ENCODE assay signal across 10 mouse cellular contexts in genomic region chrX:139751855-139752254, GRCm38 (mm10). TPM values are rescaled to one million over a fixed set of nuclear protein-coding genes. Genes with fewer than 3 reads are reported as not detected.
A peak's percentile ranks its signal among the peaks of the same experiment; 100 is the strongest.
DNase-seq lines count a peak whose midpoint lies in the region; ATAC-seq and TF ChIP-seq lines count a peak whose summit lies in the region.
"Had no signal": no experiment of that assay in that cellular context is flagged by ENCODE, and none has a peak within 500 bp of the region (broad histone marks: within the 10 kb centered on the region; RNA-seq: fewer than 3 reads in every experiment).

No protein-coding gene starts in this region.

- peak; percentile 75 for TF ChIP-seq CTCF in midbrain, postnatal 0 days (IDR thresholded peaks at IDR 0.05)
- peak; percentile 63 for TF ChIP-seq CTCF in bone marrow, adult 2 months (IDR thresholded peaks at IDR 0.05; ENCODE audit: control insufficient read depth, insufficient read depth, low read length)
- TF ChIP-seq CTCF in embryonic fibroblast, embryonic 13.5 days (IDR thresholded peaks at IDR 0.05; ENCODE audit: borderline replicate concordance, insufficient read depth, low read length) = peak; percentile 47; the same call in 1 of the 2 replicates

- no peak overlapping the region for H3K4me2 ChIP-seq in forebrain, embryonic 12.5 days
- H3K4me2 ChIP-seq in midbrain, postnatal 0 days (ENCODE audit: low read depth, low read length, poor library complexity, severe bottlenecking) = no peak overlapping the region
- H3K4me2 ChIP-seq in midbrain, embryonic 16.5 days (ENCODE audit: low read length) = no peak overlapping the region
- no peak overlapping the region for H3K4me2 ChIP-seq in limb, embryonic 14.5 days (replicated peaks; ENCODE audit: low read depth, low read length, severe bottlenecking)
- H3K4me2 ChIP-seq: hindbrain, embryonic 15.5 days had no signal

- peak; percentile 15 for DNase-seq in forebrain, embryonic 10.5 days (ENCODE audit: extremely low spot score, low spot score)
- DNase-seq in midbrain, postnatal 0 days (ENCODE audit: low spot score) = peak; percentile 61
- peak; percentile 61 for DNase-seq in limb, embryonic 14.5 days (ENCODE audit: low spot score)
- DNase-seq in spleen, postnatal 36 days (ENCODE audit: low spot score in 2 of 2) = peak; percentile 3 to 14

- no peak for TF ChIP-seq POLR2A in bone marrow, adult 2 months (IDR thresholded peaks at IDR 0.05; ENCODE audit: borderline replicate concordance, control insufficient read depth, low read depth, low read length)
- no peak for TF ChIP-seq POLR2A in embryonic fibroblast, embryonic 13.5 days (IDR thresholded peaks at IDR 0.05; ENCODE audit: low read depth, low read length)
- TF ChIP-seq POLR2A in limb, embryonic 14.5 days (IDR thresholded peaks at IDR 0.05; ENCODE audit: borderline replicate concordance, extremely low read depth, insufficient read depth, insufficient read length) = no peak

- 0% methylated on average over 1 of the region's 1 CpGs for WGBS in forebrain, embryonic 10.5 days
- WGBS in forebrain, embryonic 12.5 days = 3% methylated on average over 1 of the region's 1 CpGs
- 0% methylated on average over 1 of the region's 1 CpGs for WGBS in midbrain, postnatal 0 days
- WGBS in midbrain, embryonic 16.5 days = 0% methylated on average over 1 of the region's 1 CpGs
- 4% methylated on average over 1 of the region's 1 CpGs for WGBS in bone marrow, adult 2 months
- WGBS in limb, embryonic 14.5 days = 0% methylated on average over 1 of the region's 1 CpGs

- H3K36me3 ChIP-seq in forebrain, embryonic 10.5 days (replicated peaks) = no peaks in the 10 kb centered on the region
- no peaks in the 10 kb centered on the region for H3K36me3 ChIP-seq in forebrain, embryonic 12.5 days (replicated peaks)
- no peaks in the 10 kb centered on the region for H3K36me3 ChIP-seq in midbrain, postnatal 0 days (ENCODE audit: insufficient read depth, low read length)
- no peaks in the 10 kb centered on the region for H3K36me3 ChIP-seq in midbrain, embryonic 16.5 days (ENCODE audit: control insufficient read depth, insufficient read depth, low read length)
- H3K36me3 ChIP-seq in limb, embryonic 14.5 days (ENCODE audit: control insufficient read depth, insufficient read depth, low read length) = no peaks in the 10 kb centered on the region
- H3K36me3 ChIP-seq: hindbrain, embryonic 15.5 days had no signal

- H3K9ac ChIP-seq in forebrain, embryonic 12.5 days = no peak overlapping the region
- H3K9ac ChIP-seq in midbrain, postnatal 0 days (replicated peaks; ENCODE audit: low read length, poor library complexity, severe bottlenecking) = no peak overlapping the region
- no peak overlapping the region for H3K9ac ChIP-seq in midbrain, embryonic 16.5 days (ENCODE audit: low read depth, low read length)
- no peak overlapping the region for H3K9ac ChIP-seq in limb, embryonic 14.5 days (ENCODE audit: low read depth, low read length, severe bottlenecking)
- H3K9ac ChIP-seq: hindbrain, embryonic 15.5 days had no signal

- H3K4me3 ChIP-seq in forebrain, embryonic 10.5 days = no peak overlapping the region
- no peak overlapping the region for H3K4me3 ChIP-seq in forebrain, embryonic 12.5 days (replicated peaks)
- H3K4me3 ChIP-seq in midbrain, postnatal 0 days (ENCODE audit: low read depth, low read length) = no peak overlapping the region
- H3K4me3 ChIP-seq in midbrain, embryonic 16.5 days (ENCODE audit: low read depth, low read length) = no peak overlapping the region
- no peak overlapping the region for H3K4me3 ChIP-seq in bone marrow, adult 2 months (replicated peaks; ENCODE audit: control insufficient read depth, low read depth, low read length)
- H3K4me3 ChIP-seq in embryonic fibroblast, embryonic 13.5 days (ENCODE audit: insufficient read depth, low read length) = no peak overlapping the region
- no peak overlapping the region for H3K4me3 ChIP-seq in limb, embryonic 14.5 days (replicated peaks; ENCODE audit: low read length)
- H3K4me3 ChIP-seq: hindbrain, embryonic 15.5 days had no signal

- H3K27ac ChIP-seq in forebrain, embryonic 10.5 days = no peak overlapping the region
- H3K27ac ChIP-seq in forebrain, embryonic 12.5 days = no peak overlapping the region
- no peak overlapping the region for H3K27ac ChIP-seq in midbrain, postnatal 0 days (ENCODE audit: low read depth, low read length)
- no peak overlapping the region for H3K27ac ChIP-seq in midbrain, embryonic 16.5 days (ENCODE audit: low read length)
- no peak overlapping the region for H3K27ac ChIP-seq in bone marrow, adult 2 months (ENCODE audit: control insufficient read depth, insufficient read depth, low read depth, low read length, poor library complexity)
- H3K27ac ChIP-seq in embryonic fibroblast, embryonic 13.5 days (ENCODE audit: insufficient read depth, low read length) = no peak overlapping the region
- no peak overlapping the region for H3K27ac ChIP-seq in limb, embryonic 14.5 days (replicated peaks; ENCODE audit: low read depth, low read length)
- H3K27ac ChIP-seq: hindbrain, embryonic 15.5 days had no signal

- no peak for ATAC-seq in forebrain, embryonic 12.5 days (ENCODE audit: low FRiP score)
- no peak for ATAC-seq in midbrain, postnatal 0 days (ENCODE audit: low FRiP score)
- no peak for ATAC-seq in midbrain, embryonic 16.5 days
- ATAC-seq in limb, embryonic 14.5 days (ENCODE audit: low FRiP score, low read depth) = no peak

- H3K4me1 ChIP-seq in forebrain, embryonic 10.5 days = no peaks in the 10 kb centered on the region
- no peaks in the 10 kb centered on the region for H3K4me1 ChIP-seq in forebrain, embryonic 12.5 days
- no peaks in the 10 kb centered on the region for H3K4me1 ChIP-seq in midbrain, postnatal 0 days (ENCODE audit: insufficient read depth, low read length)
- no peaks in the 10 kb centered on the region for H3K4me1 ChIP-seq in midbrain, embryonic 16.5 days (ENCODE audit: control insufficient read depth, insufficient read depth, low read length)
- H3K4me1 ChIP-seq in bone marrow, adult 2 months (ENCODE audit: control insufficient read depth, insufficient read depth, low read length) = no peaks in the 10 kb centered on the region
- no peaks in the 10 kb centered on the region for H3K4me1 ChIP-seq in embryonic fibroblast, embryonic 13.5 days (ENCODE audit: control insufficient read depth, insufficient read depth, low read length)
- H3K4me1 ChIP-seq in limb, embryonic 14.5 days (ENCODE audit: control insufficient read depth, insufficient read depth, low read length) = no peaks in the 10 kb centered on the region
- H3K4me1 ChIP-seq: hindbrain, embryonic 15.5 days had no signal

- H3K9me3 ChIP-seq in forebrain, embryonic 10.5 days = no peaks in the 10 kb centered on the region; the same call in 1 of the 2 replicates
- no peaks in the 10 kb centered on the region for H3K9me3 ChIP-seq in forebrain, embryonic 12.5 days
- H3K9me3 ChIP-seq in midbrain, postnatal 0 days (ENCODE audit: low read length) = no peaks in the 10 kb centered on the region
- no peaks in the 10 kb centered on the region for H3K9me3 ChIP-seq in midbrain, embryonic 16.5 days (replicated peaks; ENCODE audit: control insufficient read depth, low read length, poor library complexity, severe bottlenecking)
- H3K9me3 ChIP-seq in limb, embryonic 14.5 days (ENCODE audit: control insufficient read depth, low read length) = no peaks in the 10 kb centered on the region
- H3K9me3 ChIP-seq: hindbrain, embryonic 15.5 days had no signal

- H3K27me3 ChIP-seq in forebrain, embryonic 10.5 days (ENCODE audit: poor library complexity, severe bottlenecking) = peaks cover 27% of the 10 kb centered on the region
- H3K27me3 ChIP-seq in forebrain, embryonic 12.5 days = peaks cover 11% of the 10 kb centered on the region; the same call in 1 of the 2 replicates
- H3K27me3 ChIP-seq in midbrain, postnatal 0 days (ENCODE audit: insufficient read depth, low read length) = no peaks in the 10 kb centered on the region; the same call in 1 of the 2 replicates
- H3K27me3 ChIP-seq in midbrain, embryonic 16.5 days (ENCODE audit: control insufficient read depth, insufficient read depth, low read depth, low read length) = no peaks in the 10 kb centered on the region
- no peaks in the 10 kb centered on the region for H3K27me3 ChIP-seq in limb, embryonic 14.5 days (ENCODE audit: control insufficient read depth, insufficient read depth, low read length)
- H3K27me3 ChIP-seq: hindbrain, embryonic 15.5 days had no signal

RNA-seq across cellular contexts. Expression of gene Ripply1, which starts 30.3 kb away (rescaled TPM):
- polyA plus RNA-seq in forebrain, embryonic 10.5 days (2016; fragmentation: Nextera tagmentation; extraction: Ambion mirVana) = 0.24 TPM in 1 of 2 replicates, not detected in the other
- not detected in 2 replicates for polyA plus RNA-seq in forebrain, embryonic 12.5 days (2016; fragmentation: Nextera tagmentation; extraction: Ambion mirVana)
- total RNA-seq in midbrain, postnatal 0 days (2014; rRNA removed) = not detected in 2 replicates
- not detected in 2 replicates for polyA plus RNA-seq in midbrain, postnatal 0 days (2015; fragmentation: Nextera tagmentation; extraction: Ambion mirVana)
- 0.24 TPM in 1 of 2 replicates, not detected in the other for polyA plus RNA-seq in midbrain, embryonic 16.5 days (2015; fragmentation: Nextera tagmentation; extraction: Ambion mirVana)
- polyA plus RNA-seq in bone marrow, adult 2 months (2011; ENCODE audit: insufficient read depth, insufficient read length, low replicate concordance, missing spikeins) = not detected in 2 replicates
- not detected in 2 replicates for polyA plus RNA-seq in embryonic fibroblast, embryonic 13.5 days (2011; ENCODE audit: insufficient read length, low read depth, missing spikeins)
- polyA plus RNA-seq in limb, embryonic 14.5 days (2012; rRNA removed) = 2.9 and 3.4 TPM in 2 replicates
- polyA plus RNA-seq in limb, embryonic 14.5 days (2014; fragmentation: Nextera tagmentation; extraction: Ambion mirVana) = not detected in 2 replicates
- total RNA-seq: neutrophil, adult 5-6 weeks had no signal
- polyA plus RNA-seq: hindbrain, embryonic 15.5 days had no signal

RNA-seq across cellular contexts. Expression of gene Gm15013, which starts 37.6 kb away (rescaled TPM):
- polyA plus RNA-seq in forebrain, embryonic 10.5 days (2016; fragmentation: Nextera tagmentation; extraction: Ambion mirVana) = 0.25 and 0.32 TPM in 2 replicates
- polyA plus RNA-seq in forebrain, embryonic 12.5 days (2016; fragmentation: Nextera tagmentation; extraction: Ambion mirVana) = 0.50 TPM in 1 of 2 replicates, not detected in the other
- total RNA-seq in midbrain, postnatal 0 days (2014; rRNA removed) = not detected in 2 replicates
- polyA plus RNA-seq in midbrain, postnatal 0 days (2015; fragmentation: Nextera tagmentation; extraction: Ambion mirVana) = not detected in 2 replicates
- 0.27 TPM in 1 of 2 replicates, not detected in the other for polyA plus RNA-seq in midbrain, embryonic 16.5 days (2015; fragmentation: Nextera tagmentation; extraction: Ambion mirVana)
- 1.6 TPM in 1 of 2 replicates, not detected in the other for polyA plus RNA-seq in bone marrow, adult 2 months (2011; ENCODE audit: insufficient read depth, insufficient read length, low replicate concordance, missing spikeins)
- 1.3 and 1.5 TPM in 2 replicates for polyA plus RNA-seq in embryonic fibroblast, embryonic 13.5 days (2011; ENCODE audit: insufficient read length, low read depth, missing spikeins)
- not detected in 2 replicates for polyA plus RNA-seq in limb, embryonic 14.5 days (2012; rRNA removed)
- polyA plus RNA-seq in limb, embryonic 14.5 days (2014; fragmentation: Nextera tagmentation; extraction: Ambion mirVana) = 0.25 TPM in 1 of 2 replicates, not detected in the other
- total RNA-seq: neutrophil, adult 5-6 weeks had no signal
- polyA plus RNA-seq: hindbrain, embryonic 15.5 days had no signal

RNA-seq across cellular contexts. Expression of gene Cldn2, which starts 48.8 kb away (rescaled TPM):
- 0.25 TPM in 1 of 2 replicates, not detected in the other for polyA plus RNA-seq in forebrain, embryonic 10.5 days (2016; fragmentation: Nextera tagmentation; extraction: Ambion mirVana)
- polyA plus RNA-seq in forebrain, embryonic 12.5 days (2016; fragmentation: Nextera tagmentation; extraction: Ambion mirVana) = 0.11 and 0.29 TPM in 2 replicates
- total RNA-seq in midbrain, postnatal 0 days (2014; rRNA removed) = 0.52 and 1.4 TPM in 2 replicates
- 0.25 and 0.31 TPM in 2 replicates for polyA plus RNA-seq in midbrain, postnatal 0 days (2015; fragmentation: Nextera tagmentation; extraction: Ambion mirVana)
- 0.72 and 0.85 TPM in 2 replicates for polyA plus RNA-seq in midbrain, embryonic 16.5 days (2015; fragmentation: Nextera tagmentation; extraction: Ambion mirVana)
- 1.3 TPM in 1 of 2 replicates, not detected in the other for polyA plus RNA-seq in bone marrow, adult 2 months (2011; ENCODE audit: insufficient read depth, insufficient read length, low replicate concordance, missing spikeins)
- 0.18 TPM in 1 of 2 replicates, not detected in the other for polyA plus RNA-seq in embryonic fibroblast, embryonic 13.5 days (2011; ENCODE audit: insufficient read length, low read depth, missing spikeins)
- polyA plus RNA-seq in limb, embryonic 14.5 days (2012; rRNA removed) = 0.65 and 0.67 TPM in 2 replicates
- 0.25 and 0.30 TPM in 2 replicates for polyA plus RNA-seq in limb, embryonic 14.5 days (2014; fragmentation: Nextera tagmentation; extraction: Ambion mirVana)
- total RNA-seq: neutrophil, adult 5-6 weeks had no signal

Comparison
In these comparisons a context has a peak if more than half of its experiments do, and no peak if none do; other contexts are left out.
1. DNase-seq: peak in every context shown above with its lines; median percentile 61 in midbrain, postnatal 0 days; 61 in limb, embryonic 14.5 days; 15 in forebrain, embryonic 10.5 days; 8 in spleen, postnatal 36 days.